Mouse (Mus musculus) cerebellum, adult (tissue): ENCODE data around the gene Ufc1.

Experiments used
- ATAC-seq: cut with Nextera tagmentation; 2 replicates; pipeline ENCODE4 v1.9.2; 2017; ENCODE audit warnings: mild to moderate bottlenecking, moderate library complexity, mixed read lengths; ENCODE audit not compliant: insufficient number of reproducible peaks, low FRiP score, low TSS enrichment

Gene Ufc1

DNA sequence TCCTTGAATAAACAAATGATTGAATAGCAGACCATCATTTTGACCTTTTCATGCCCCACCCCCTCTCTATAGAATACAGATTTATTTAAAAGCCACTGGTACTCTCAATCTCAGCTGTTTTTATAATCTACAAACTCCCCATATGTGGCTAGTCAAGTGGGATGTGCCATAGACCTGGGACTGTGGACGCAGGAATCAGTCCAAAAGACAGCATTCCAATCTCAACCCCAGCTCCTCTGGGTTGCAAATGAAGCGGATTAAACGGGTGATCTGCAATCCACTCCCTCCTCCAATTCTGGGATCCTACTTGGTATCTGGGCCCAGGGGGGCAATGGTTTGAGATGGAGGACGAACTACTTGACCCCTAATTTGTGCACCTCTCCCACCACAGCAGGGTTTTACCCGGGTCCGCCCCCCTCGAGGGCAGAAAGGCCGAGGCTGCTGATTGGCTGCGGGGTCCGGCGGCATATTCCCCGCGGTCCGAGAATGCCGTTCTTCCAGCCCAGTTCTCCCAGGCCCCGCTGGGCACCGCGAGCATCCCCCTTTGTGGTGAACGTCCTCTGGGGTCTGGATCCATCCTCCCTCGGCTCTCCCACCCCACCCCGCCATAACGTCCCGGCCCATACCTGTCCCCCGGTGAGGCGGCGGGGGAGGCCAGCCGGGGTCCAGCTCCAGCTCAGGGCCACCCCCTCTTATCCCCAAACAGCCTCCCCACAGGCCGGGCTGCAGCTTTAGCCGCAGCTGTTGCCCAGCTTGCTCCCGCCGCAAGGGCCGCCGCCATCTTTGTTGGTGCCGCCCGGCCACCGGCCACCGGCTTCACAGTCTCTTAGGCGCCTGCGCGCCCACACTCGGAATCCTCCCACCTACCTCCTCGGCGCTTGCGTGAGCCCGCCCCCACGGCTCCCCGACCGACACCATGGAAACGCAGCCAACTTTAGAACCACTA, 7.4 kb downstream of the Ufc1 start, which contains the start of gene Usp21:
TSS of gene Usp21 (minus strand) at position 856 of the 946 bp plus-strand sequence.
- peak; percentile 91 for ATAC-seq

DNA sequence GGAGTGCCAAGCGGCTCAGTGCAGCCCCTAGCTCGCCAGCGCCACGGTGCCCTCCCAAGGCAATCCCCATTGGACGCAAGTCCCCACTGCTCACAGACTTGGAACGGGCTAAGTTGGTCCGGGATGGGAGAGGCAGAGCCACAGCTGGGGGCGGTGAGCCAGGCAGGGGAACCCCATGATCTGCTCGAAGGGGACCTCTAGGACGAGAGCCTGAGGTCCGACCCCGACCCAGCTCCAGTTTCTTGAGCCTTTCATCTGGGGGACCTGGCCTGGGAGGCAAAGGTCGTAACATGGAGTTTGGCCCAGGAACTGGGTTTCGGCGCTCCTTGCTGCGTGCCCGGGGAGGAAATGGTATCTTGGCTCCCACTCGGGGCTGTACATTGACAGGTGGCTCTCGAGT, 8.3 kb downstream of the Ufc1 start:
- no peak for ATAC-seq

GRCm38 (mm10) chr1:171285096-171285892, 9.5 kb downstream of the Ufc1 start:
- no peak for ATAC-seq

GRCm38 (mm10) chr1:171284491-171284890, 10.3 kb downstream of the Ufc1 start:
- ATAC-seq, result no peak

DNA sequence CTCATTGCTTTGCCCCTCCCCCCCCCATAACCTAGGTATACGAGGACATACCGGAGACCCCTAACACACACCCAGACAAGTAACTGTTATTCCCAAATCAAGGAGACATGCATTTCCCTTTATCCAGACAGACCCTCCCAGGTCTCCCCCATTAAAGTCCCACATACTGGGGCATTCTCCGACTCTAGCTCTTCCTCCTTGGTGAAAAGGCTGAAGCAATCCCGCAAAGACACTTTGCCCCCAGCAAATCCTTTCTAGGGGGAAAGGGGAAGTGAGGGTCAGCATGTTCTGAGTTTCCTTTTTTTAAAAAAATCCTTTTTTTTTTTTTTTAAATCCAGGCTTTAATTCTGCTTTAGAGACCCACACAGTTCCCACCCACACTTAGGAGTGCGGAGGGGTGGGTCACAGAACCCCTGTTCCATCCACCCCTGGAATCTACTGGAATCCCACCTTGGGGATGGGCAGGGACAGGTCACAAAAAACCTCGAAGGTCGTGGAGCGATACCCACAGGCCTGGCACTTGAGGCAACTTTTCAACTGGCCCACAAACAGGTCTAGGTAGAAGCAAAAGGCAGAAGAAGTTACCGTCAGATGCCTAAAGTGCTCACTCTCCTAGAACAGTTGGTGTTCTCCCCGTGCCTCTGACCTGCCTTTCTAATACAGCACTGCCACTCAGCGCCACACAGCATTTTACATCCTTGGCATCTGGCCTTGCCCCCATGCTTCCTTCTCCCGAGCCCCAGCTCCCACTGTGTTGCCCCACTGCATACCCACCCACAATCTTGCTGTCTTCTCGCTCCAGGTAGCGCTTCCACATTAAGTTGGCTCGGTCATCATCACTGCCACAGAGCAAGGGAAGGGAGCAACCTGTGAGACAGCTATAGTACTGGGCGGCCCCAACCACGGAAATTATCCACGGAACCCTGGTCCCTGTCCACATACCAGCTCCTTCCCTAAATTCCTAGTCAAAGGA, 11.3 kb downstream of the Ufc1 start:
- ATAC-seq, result no peak

DNA sequence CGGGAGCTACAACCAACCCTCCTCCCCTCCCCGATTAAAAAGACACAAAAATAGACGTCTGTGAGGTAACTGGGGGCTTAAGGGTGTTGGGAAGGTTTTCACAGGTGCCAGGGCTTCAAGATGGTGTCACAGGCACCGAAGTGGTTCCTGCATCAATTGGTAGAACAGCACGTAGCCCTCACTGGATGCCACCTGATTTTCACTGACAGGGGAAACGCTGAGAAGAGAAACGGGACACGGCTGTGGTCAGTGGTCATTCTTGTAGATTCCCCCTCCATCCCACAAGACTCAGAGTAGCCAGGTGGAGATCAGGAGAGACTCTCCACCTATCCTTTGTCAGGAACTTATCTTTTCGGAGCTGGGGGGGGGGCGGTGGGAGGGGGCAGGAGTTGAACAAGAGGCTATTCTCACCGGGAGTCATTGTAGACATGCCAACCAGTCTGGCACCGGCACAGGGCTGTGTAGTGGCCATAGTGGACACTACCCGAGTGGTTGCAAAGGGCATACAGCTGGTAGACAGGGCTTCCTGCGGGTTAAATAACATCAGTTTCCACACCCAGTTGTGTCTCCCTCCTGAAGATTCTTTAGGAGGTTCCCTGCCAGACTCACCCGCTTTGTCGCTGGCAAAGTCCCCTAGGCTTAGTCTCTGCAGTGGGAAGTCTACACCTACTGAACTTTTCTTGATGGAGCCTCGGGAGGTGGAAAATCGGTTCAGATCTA, 12.6 kb downstream of the Ufc1 start:
- no peak for ATAC-seq

DNA sequence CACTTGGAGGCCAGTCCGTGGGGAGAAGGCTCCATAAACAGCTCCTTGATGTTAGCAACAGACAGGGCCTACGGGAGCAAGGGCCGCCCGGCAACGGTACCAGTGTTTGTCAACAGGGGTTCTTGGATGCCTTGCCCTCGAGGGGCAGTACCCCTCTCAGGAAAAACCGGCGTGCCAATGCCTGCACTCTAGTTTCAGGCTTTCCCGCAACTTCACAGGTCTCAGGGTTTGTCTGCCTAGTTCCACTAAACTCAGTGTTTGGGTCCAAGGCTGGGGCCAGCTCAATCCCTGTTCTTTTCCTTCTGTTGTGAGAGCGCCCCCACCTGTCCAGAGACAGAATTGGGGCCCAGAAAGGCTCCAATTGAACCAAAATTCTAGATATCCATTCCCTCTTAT, 13.3 kb downstream of the Ufc1 start:
- peak; percentile 28 for ATAC-seq

- ATAC-seq, result peak; percentile 94
Observed at GRCm38 (mm10) chr1:171280916-171281527, 13.8 kb downstream of the Ufc1 start, which contains the start of gene Ppox. Gene Ppox, minus strand, starts transcription at chr1:171281186.

- ATAC-seq, result no peak
Observed at GRCm38 (mm10) chr1:171280250-171280915, 14.4 kb downstream of the Ufc1 start.

DNA sequence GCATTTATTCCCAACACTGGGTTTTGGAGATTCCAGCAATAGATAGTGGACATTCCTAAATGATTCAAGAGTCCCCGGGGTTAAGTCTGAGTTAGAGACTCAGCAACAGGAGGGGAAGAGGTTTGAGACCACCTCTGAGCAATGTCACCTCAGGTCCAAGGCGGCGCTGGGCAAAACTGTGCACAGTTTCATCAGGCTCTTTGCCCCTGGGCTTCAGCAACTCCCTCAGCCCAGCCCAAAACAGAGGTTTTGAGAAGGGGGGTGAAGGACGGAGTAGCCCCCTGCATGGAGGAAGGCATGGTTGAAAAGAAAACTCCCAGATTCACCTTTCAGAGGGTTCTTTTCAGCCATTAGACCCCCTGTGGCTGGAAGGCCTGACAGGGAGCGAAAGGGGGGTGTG, 15.1 kb downstream of the Ufc1 start:
- ATAC-seq, result no peak

DNA sequence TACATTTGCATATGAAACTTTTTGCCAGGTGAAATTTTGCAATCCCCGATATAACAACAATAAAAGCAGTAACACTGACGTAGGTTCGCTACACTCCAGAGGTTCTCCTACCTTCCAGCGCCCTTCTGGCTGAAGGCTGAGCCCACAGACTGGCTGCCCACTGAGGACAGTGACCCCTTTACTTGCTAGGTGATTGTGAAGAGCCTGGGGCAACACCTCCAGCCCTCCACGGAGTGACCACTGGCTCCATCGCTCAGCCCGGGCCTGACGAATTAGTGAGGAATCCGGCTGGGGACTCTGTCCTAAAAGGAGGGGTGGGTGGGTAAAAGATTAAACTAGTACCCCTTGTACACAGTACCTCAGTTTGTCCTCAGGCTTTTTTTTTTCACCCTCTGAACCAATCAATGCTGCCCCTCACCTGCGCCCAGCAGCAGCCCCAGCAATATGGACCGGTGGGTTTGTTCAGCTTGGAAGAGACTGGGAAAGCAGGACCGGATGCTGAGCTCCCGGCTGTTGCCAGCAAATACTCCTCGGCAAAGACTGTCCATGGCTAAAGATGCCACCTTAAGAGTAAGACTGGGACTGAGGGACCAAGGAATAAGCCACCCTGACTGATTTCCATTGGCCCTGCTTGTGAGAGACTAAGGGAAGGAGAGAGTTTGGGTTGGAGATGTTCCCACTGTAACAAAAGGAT, 15.7 kb downstream of the Ufc1 start:
- no peak for ATAC-seq

GRCm38 (mm10) chr1:171278436-171278835, 16.4 kb downstream of the Ufc1 start:
- no peak for ATAC-seq

DNA sequence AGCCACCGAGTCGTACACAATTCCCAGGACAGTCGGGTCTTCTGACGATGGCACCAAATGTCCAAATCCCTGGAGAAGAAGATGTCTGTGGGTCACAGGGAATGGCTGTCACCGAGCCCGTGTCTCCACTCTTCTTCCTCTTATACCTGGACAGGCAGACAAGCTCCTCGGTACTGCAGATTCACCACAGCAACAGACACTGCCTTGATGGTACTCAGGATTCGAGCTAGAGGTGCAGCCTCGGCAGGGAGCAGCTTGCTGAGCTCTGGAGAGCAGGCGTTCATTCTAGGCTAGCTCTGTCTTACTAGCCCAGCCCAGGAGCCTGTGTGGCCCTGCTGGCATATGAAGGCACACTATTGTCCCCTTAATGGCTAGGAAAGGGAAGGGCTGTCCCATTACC, 17.1 kb downstream of the Ufc1 start:
- ATAC-seq, result no peak

- no peak for ATAC-seq
Observed at GRCm38 (mm10) chr1:171276110-171276748, 18.6 kb downstream of the Ufc1 start.

DNA sequence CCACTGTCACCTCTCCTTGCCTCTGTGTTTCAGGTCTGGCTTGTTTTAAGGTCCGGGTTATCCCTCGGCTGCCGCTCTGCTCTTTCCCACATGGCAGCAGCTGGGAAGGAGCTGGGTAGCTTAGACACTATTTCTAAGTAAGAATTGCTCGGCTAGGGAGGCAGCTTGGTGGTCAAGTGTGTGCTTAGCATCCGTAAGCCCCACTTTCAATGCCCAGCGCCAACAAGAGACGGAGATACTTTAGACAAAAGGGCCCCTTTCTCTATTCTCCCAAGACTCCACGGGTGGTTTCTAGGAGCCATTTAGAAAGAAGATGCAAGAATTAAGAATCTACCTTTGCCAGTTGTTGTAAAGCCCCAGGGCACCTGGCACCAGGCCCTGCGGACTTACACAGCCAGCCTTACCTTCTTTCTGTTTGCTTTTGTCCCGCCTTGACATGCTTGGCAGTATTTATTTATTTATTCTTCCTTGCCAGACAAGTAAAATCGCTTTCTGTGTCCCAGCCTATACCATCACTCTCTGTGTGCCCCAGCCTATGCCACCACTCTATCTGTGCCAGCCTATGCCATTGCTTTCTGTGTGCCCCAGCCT, 19.6 kb downstream of the Ufc1 start:
- ATAC-seq, result no peak

DNA sequence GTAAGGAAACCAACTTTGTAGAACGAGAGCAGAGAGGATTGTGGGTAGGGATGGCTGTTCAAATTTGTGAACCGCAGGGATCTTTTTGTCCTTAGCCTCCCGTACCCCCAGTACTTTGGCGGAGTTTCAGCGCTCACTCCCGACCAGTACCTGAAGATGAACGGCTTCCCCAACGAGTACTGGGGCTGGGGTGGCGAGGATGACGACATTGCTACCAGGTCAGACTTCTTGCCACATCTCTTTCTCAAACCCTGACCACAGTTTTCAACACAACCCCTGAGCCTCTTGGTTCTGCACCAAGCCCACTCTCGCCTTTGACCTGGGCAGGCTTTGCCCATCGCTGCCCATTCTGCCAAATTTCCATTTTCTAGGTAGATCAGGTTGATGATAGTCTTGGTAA, 20.7 kb downstream of the Ufc1 start:
- no peak for ATAC-seq

- ATAC-seq, result no peak
Observed at GRCm38 (mm10) chr1:171272086-171272485, 22.7 kb downstream of the Ufc1 start.
